Mouse (Mus musculus): ENCODE results near the gene Rab9. TPM values are rescaled to one million over a fixed set of nuclear protein-coding genes. Genes with fewer than 3 reads are reported as not detected.
"Not testable (repeated sequence)": the region's sequence is repeated elsewhere in the genome, so short reads cannot be mapped to it uniquely, and the experiment has no call there.

The Rab9 gene
- total RNA-seq (2022) = 10 to 100 TPM; 35.9 to 42.8 (median 38.3) TPM

DNA sequence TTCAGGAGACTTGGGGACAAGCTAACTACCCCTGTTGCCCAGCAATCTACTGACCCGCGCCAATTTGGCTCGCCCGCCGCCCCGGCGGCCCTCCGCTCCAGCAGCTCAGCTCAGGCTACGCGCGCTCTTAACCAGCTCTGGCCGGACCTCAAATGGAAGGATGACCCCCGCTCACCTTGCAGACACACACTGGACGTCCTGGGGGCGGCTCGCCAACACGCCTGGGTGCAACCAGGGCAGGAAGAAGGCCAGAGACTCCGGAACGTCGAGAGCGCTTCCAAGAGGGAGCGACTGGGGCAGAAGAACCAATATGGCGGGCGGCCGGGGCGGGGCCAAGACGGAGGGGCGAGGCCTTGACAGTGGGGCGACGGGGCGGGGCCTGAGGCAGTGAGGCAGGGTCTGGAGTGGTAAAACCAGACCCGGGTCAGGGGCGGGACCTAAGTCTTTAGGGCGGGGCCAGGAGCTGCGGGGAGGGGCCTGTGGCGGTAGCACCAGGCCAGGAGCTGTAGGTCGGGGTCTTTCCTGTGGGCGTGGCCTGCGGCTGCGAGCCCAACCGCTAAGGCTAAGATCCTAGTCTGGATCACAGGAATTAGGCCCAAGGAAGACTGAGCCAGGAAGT is at the start of gene Rab9:
Gene Rab9, minus strand, starts transcription at position 503 of the 619 bp plus-strand sequence.
- DNase-seq (ENCODE audit: low spot score in 2 of 2) = peak; percentile 79 to 82

GRCm38 (mm10) chrX:166528126-166528525 is 48.5 kb upstream of the Rab9 start:
- DNase-seq (ENCODE audit: low spot score in 2 of 2) = no peak

- DNase-seq (ENCODE audit: low spot score in 2 of 2) = no peak
Observed at GRCm38 (mm10) chrX:166525637-166526315, 46.1 kb upstream of the Rab9 start.

- DNase-seq (ENCODE audit: low spot score in 2 of 2) = no peak
Observed at GRCm38 (mm10) chrX:166520782-166521181, 41.1 kb upstream of the Rab9 start.

DNA sequence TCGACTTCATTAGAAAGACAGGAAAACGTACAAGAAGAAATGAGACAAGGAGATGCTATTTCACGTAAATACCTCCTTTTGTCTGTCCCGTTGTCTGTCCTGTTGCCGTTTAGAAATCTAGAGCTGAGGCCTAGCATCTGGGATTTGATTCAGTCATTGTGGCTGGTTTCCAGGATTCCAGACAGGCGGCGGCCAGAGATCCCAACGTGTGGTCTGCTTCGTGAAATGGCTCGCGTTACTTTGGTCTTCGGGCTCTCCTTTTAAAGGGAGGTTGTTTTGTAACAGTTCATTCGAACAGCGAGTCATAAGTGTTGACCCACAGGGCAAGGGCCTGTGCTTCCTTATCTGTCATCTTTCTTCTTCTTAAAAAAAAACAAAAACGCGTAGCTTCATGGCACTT is 38.7 kb upstream of the Rab9 start, which contains the start of gene Tceanc:
Gene Tceanc, minus strand, starts transcription at position 223 of the 400 bp plus-strand sequence.
- DNase-seq (ENCODE audit: low spot score in 2 of 2) = no peak

- DNase-seq (ENCODE audit: low spot score in 2 of 2) = no peak
Observed at GRCm38 (mm10) chrX:166516631-166517030, 37.0 kb upstream of the Rab9 start.

GRCm38 (mm10) chrX:166515923-166516322 is 36.3 kb upstream of the Rab9 start:
- DNase-seq (ENCODE audit: low spot score in 2 of 2) = no peak

GRCm38 (mm10) chrX:166514035-166514434 is 34.4 kb upstream of the Rab9 start:
- not testable (repeated sequence) for DNase-seq (ENCODE audit: low spot score in 2 of 2)

DNA sequence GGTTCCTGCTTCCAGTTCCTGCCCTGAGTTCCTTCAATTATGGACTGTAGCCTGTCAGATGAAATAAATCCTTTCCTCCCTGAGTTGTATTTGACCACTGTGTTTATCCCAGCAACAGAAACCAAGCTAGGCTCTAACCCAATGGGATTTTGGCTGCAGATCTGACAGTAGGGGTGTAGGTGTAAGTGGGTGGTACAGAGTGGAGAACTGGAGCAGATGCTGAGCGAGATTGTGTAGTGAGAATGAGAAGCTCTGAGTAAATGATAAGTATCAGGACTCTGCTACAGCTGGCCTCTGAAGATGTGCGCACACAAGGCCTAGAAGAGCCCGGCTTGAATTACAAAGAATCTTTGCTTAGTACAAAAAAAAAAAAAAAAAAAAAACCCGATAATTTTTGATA is 32.4 kb upstream of the Rab9 start:
- peak; percentile 3 to 5 for DNase-seq (ENCODE audit: low spot score in 2 of 2)

GRCm38 (mm10) chrX:166511107-166511506 is 31.4 kb upstream of the Rab9 start:
- DNase-seq (ENCODE audit: low spot score in 2 of 2) = no peak

GRCm38 (mm10) chrX:166509761-166510738 is 30.4 kb upstream of the Rab9 start:
- DNase-seq (ENCODE audit: low spot score in 2 of 2) = peak; percentile 87 to 91

- no peak for DNase-seq (ENCODE audit: low spot score in 2 of 2)
Observed at GRCm38 (mm10) chrX:166504421-166504820, 24.8 kb upstream of the Rab9 start.

GRCm38 (mm10) chrX:166499496-166500190 is 20.0 kb upstream of the Rab9 start:
- no peak for DNase-seq (ENCODE audit: low spot score in 2 of 2)

GRCm38 (mm10) chrX:166497771-166498170 is 18.1 kb upstream of the Rab9 start:
- peak in 1 of 2 experiments; percentile 13 for DNase-seq (ENCODE audit: low spot score in 2 of 2)

GRCm38 (mm10) chrX:166495052-166495451 is 15.4 kb upstream of the Rab9 start:
- DNase-seq (ENCODE audit: low spot score in 2 of 2) = no peak

GRCm38 (mm10) chrX:166478631-166479364 is 869 bp downstream of the Rab9 start:
- peak in 1 of 2 experiments; percentile 3 for DNase-seq (ENCODE audit: low spot score in 2 of 2)

GRCm38 (mm10) chrX:166477393-166477792 is 2.3 kb downstream of the Rab9 start:
- no peak for DNase-seq (ENCODE audit: low spot score in 2 of 2)

- DNase-seq (ENCODE audit: low spot score in 2 of 2) = no peak
Observed at GRCm38 (mm10) chrX:166472612-166473011, 7.1 kb downstream of the Rab9 start.

- DNase-seq (ENCODE audit: low spot score in 2 of 2) = no peak
Observed at GRCm38 (mm10) chrX:166468321-166468720, 11.3 kb downstream of the Rab9 start.

GRCm38 (mm10) chrX:166455525-166455924 is 24.1 kb downstream of the Rab9 start:
- DNase-seq (ENCODE audit: low spot score in 2 of 2) = no peak
